Mouse (Mus musculus): ENCODE measurements at regions not wholly inside any gene's neighbourhood (a gene's known extent, or its start where the extent isn't known, plus 50 kb on each side); places are given as distances from the start of the nearest gene placed in this dataset.

DNA sequence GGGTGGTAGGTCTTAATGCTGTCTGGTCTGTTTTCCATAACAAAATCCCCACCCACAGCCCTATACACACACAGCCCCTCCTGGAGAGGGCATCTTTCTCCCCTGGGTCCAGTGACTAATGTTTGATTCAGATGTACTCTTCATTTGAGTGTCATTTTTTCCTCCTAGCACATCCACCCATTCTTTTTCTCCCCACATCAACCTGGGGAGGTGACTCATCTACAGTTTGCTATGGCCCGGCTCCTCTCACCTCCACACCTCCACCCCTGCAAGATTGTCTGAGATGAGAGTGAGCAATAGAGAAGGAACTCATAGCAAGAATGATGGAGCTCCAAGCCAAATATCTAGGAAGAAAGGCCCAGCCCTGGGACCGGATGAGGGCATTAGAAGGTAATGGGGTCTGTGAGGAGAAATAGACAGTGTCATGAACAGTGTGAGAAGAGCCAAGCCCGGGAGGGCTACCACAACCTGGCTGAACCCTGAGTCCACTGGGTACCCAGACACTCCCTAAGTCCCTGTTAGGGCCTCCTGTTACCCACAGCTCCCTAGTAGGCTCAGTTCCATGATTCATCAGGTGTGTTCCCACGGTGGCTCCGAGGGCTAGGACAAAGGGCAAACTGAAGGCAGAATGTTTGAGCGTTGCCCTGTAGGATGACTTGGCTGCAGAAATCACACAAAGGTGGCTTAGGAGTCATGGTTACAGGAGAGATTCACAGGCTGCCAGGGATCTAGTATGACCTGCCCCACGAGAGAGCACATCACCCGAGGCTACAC, 479.6 kb upstream of the Gm10131 start:
- Histone ChIP-seq H3K9me3 (ENCODE audit: control insufficient read depth, low read length) (no peaks in the 10 kb centered on the region), H3K4me2 (ENCODE audit: low read length) (no peak overlapping the region), H3K4me1 (ENCODE audit: control insufficient read depth in 2 of 2, insufficient read depth in 2 of 2, low read length in 2 of 2) (no peaks in the 10 kb centered on the region), H3K9ac (ENCODE audit: low read length) (no peak overlapping the region), H3K36me3 (ENCODE audit: control insufficient read depth, insufficient read depth, low read length) (no peaks in the 10 kb centered on the region), H3K27me3 (ENCODE audit: control insufficient read depth, insufficient read depth, low read length) (no peaks in the 10 kb centered on the region), H3K4me3 (ENCODE audit: control insufficient read depth in 1 of 2, insufficient read depth in 1 of 2, low read depth in 1 of 2, low read length in 2 of 2) (no peak overlapping the region), H3K27ac (replicated peaks in 1 of 2; ENCODE audit: control insufficient read depth in 1 of 2, insufficient read depth in 1 of 2, low read depth in 2 of 2, low read length in 2 of 2) (no peak overlapping the region)
- ATAC-seq (ENCODE audit: insufficient number of reproducible peaks, insufficient read depth, low FRiP score, low read depth): no peak
- 86% methylated on average over 8 of the region's 8 CpGs for WGBS

DNA sequence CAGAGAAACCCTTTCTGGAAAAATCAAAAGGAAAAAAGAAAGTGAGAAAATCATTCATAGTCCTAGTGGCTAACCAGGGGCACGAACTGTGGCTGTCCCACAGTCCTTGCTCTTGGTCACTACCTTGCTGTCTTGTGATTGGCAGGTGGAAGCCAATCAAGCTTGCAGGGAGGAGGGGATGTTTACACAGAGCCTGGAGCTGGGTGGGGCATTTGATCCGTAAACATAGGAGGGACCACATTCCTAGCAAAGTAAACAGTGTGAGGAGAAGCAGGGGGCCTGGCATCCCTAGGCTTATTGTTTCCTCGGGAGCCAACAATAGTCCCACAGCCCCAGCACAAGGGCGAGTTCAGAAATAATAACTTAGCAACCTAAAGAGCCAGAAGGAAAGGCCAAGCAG, 466.5 kb upstream of the Gm10131 start:
- 35% methylated on average over 4 of the region's 4 CpGs for WGBS

DNA sequence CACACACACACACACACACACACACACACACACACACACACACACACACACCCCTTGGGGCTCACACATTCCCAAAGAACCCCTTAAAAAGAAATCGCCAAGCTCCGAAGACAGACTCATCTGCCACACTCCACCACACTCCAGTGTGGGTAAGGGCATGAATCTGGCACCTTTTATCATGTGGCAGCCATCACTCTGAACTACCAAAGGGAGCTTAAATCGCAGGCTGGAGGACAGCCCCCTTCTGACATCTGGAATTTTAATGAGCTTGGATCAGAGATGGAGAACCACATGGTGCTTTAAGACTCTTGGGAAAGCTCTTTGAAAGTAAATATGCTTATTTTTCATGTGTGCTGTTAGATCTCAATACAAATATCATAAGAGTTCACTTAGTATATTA, 462.5 kb upstream of the Gm10131 start:
- no peak for ATAC-seq (ENCODE audit: insufficient number of reproducible peaks, insufficient read depth, low FRiP score, low read depth)
- no peaks in the 10 kb centered on the region for H3K27me3 ChIP-seq (ENCODE audit: control insufficient read depth, insufficient read depth, low read length)
- no peak overlapping the region for H3K4me2 ChIP-seq (ENCODE audit: low read length)
- no peaks in the 10 kb centered on the region for H3K4me1 ChIP-seq (ENCODE audit: control insufficient read depth in 2 of 2, insufficient read depth in 2 of 2, low read length in 2 of 2)
- 0 out of 2 replicates have a peak, but pooled peaks cover 4% of the 10 kb centered on the region for H3K9me3 ChIP-seq (ENCODE audit: control insufficient read depth, low read length)
- no peak overlapping the region for H3K27ac ChIP-seq (replicated peaks in 1 of 2; ENCODE audit: control insufficient read depth in 1 of 2, insufficient read depth in 1 of 2, low read depth in 2 of 2, low read length in 2 of 2)
- no peak overlapping the region for H3K4me3 ChIP-seq (ENCODE audit: control insufficient read depth in 1 of 2, insufficient read depth in 1 of 2, low read depth in 1 of 2, low read length in 2 of 2)
- H3K9ac ChIP-seq (ENCODE audit: low read length): no peak overlapping the region
- WGBS: 76% methylated on average over 3 of the region's 3 CpGs
- H3K36me3 ChIP-seq (ENCODE audit: control insufficient read depth, insufficient read depth, low read length): no peaks in the 10 kb centered on the region

More for the DNA sequence above, 466.5 kb upstream of the Gm10131 start:
- Histone ChIP-seq H3K9me3 (ENCODE audit: control insufficient read depth, low read length) (no peaks in the 10 kb centered on the region), H3K9ac (ENCODE audit: low read length) (no peak overlapping the region), H3K27me3 (ENCODE audit: control insufficient read depth, insufficient read depth, low read length) (no peaks in the 10 kb centered on the region), H3K4me2 (ENCODE audit: low read length) (no peak overlapping the region), H3K36me3 (ENCODE audit: control insufficient read depth, insufficient read depth, low read length) (no peaks in the 10 kb centered on the region), H3K27ac (replicated peaks in 1 of 2; ENCODE audit: control insufficient read depth in 1 of 2, insufficient read depth in 1 of 2, low read depth in 2 of 2, low read length in 2 of 2) (no peak overlapping the region), H3K4me1 (ENCODE audit: control insufficient read depth in 2 of 2, insufficient read depth in 2 of 2, low read length in 2 of 2) (no peaks in the 10 kb centered on the region), H3K4me3 (ENCODE audit: control insufficient read depth in 1 of 2, insufficient read depth in 1 of 2, low read depth in 1 of 2, low read length in 2 of 2) (no peak overlapping the region)
- no peak for ATAC-seq (ENCODE audit: insufficient number of reproducible peaks, insufficient read depth, low FRiP score, low read depth)

DNA sequence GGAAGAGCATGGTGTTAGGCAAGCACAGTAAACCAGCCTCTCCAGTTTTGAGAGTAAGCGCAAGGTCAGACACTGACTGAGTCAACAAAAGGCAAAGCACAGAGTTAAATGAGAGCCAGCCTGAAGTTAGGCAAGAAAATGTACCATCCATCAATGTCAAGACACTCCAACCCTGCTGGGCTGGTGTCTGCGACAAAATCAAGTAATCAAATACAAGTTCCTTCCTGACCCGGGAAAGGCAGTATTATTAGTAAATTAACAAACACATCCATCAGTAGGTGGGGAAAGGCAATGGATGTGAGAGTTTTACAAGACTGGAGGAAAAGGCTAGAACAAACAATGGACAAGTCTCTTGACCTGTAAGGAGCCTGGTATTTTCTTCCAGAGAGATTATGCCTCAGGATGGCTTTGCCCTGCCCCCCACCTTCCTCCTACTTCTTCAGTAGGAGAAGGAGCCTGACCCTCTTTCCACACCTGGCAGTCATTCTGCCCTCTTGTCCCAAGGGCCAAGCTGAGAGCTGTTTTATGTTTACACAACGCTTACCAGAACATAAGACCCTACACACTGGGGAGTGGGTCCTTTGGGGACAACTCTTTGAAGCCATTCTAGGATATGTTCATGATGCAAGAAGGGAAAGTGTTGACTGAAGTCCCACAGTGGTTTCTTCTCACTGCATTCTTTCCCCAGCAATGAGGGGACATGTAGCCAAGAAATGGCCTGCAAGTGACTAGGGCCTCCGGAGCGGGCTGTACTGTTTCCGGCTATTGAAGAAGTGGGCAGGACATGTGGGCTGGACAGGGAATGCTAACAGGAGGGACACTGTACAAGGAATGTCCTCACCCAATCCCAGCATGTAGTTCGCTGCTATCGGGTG, 461.7 kb upstream of the Gm10131 start:
- no peaks in the 10 kb centered on the region for H3K36me3 ChIP-seq (ENCODE audit: control insufficient read depth, insufficient read depth, low read length)
- no peak overlapping the region for H3K4me2 ChIP-seq (ENCODE audit: low read length)
- H3K4me3 ChIP-seq (ENCODE audit: control insufficient read depth in 1 of 2, insufficient read depth in 1 of 2, low read depth in 1 of 2, low read length in 2 of 2): no peak overlapping the region
- H3K27ac ChIP-seq (replicated peaks in 1 of 2; ENCODE audit: control insufficient read depth in 1 of 2, insufficient read depth in 1 of 2, low read depth in 2 of 2, low read length in 2 of 2): no peak overlapping the region
- 51% methylated on average over 9 of the region's 9 CpGs for WGBS
- no peak for ATAC-seq (ENCODE audit: insufficient number of reproducible peaks, insufficient read depth, low FRiP score, low read depth)
- H3K9me3 ChIP-seq (ENCODE audit: control insufficient read depth, low read length): 0 out of 2 replicates have a peak, but pooled peaks cover 4% of the 10 kb centered on the region
- H3K4me1 ChIP-seq (ENCODE audit: control insufficient read depth in 2 of 2, insufficient read depth in 2 of 2, low read length in 2 of 2): no peaks in the 10 kb centered on the region
- no peaks in the 10 kb centered on the region for H3K27me3 ChIP-seq (ENCODE audit: control insufficient read depth, insufficient read depth, low read length)
- no peak overlapping the region for H3K9ac ChIP-seq (ENCODE audit: low read length)

DNA sequence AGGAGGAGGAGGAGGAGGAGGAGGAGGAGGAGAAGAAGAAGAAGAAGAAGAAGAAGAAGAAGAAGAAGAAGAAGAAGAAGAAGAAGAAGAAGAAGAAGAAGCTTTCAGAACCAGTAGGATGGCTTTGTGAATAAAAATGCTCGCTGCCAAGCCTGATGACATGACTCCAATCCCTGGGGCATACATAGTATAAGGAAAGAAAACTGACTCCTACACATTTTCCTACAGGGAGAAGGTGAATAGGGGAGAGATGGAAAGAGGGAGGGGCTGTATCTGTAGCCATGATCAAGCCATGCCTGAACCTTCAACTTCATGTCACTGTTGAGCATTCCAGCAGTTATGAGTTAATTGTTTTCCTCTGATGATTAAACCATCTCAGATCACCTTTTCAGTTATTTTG, 460.2 kb upstream of the Gm10131 start:
- ATAC-seq (ENCODE audit: insufficient number of reproducible peaks, insufficient read depth, low FRiP score, low read depth): no peak
- Histone ChIP-seq H3K36me3 (ENCODE audit: control insufficient read depth, insufficient read depth, low read length) (no peaks in the 10 kb centered on the region), H3K4me3 (ENCODE audit: control insufficient read depth in 1 of 2, insufficient read depth in 1 of 2, low read depth in 1 of 2, low read length in 2 of 2) (no peak overlapping the region), H3K9me3 (ENCODE audit: control insufficient read depth, low read length) (0 out of 2 replicates have a peak, but pooled peaks cover 4% of the 10 kb centered on the region), H3K27ac (replicated peaks in 1 of 2; ENCODE audit: control insufficient read depth in 1 of 2, insufficient read depth in 1 of 2, low read depth in 2 of 2, low read length in 2 of 2) (no peak overlapping the region), H3K27me3 (ENCODE audit: control insufficient read depth, insufficient read depth, low read length) (no peaks in the 10 kb centered on the region), H3K4me2 (ENCODE audit: low read length) (no peak overlapping the region), H3K9ac (ENCODE audit: low read length) (no peak overlapping the region), H3K4me1 (ENCODE audit: control insufficient read depth in 2 of 2, insufficient read depth in 2 of 2, low read length in 2 of 2) (no peaks in the 10 kb centered on the region)
- 88% methylated on average over 1 of the region's 1 CpGs for WGBS

DNA sequence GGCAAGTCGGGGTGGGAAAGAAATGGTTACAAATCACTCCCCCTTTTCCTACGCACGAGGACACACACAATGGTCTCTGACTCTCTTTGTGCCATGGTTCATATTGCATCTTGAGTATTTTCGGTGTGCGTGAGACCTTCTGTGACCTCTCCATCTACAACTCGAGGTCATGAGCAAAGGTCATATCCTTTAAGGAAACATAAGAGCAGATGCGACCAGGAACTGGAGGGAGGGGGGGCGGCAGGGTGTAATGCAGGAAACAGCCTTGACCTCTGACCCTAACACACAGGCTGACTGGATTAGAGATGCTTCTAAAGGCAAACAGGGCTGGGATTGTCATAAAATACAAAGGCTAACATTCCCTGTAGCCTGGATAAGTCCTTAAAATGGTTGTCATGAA, 450.7 kb upstream of the Gm10131 start:
- 63% methylated on average over 8 of the region's 8 CpGs for WGBS
- no peaks in the 10 kb centered on the region for H3K27me3 ChIP-seq (ENCODE audit: control insufficient read depth, insufficient read depth, low read length)
- ATAC-seq (ENCODE audit: insufficient number of reproducible peaks, insufficient read depth, low FRiP score, low read depth): no peak
- H3K36me3 ChIP-seq (ENCODE audit: control insufficient read depth, insufficient read depth, low read length): no peaks in the 10 kb centered on the region
- H3K9me3 ChIP-seq (ENCODE audit: control insufficient read depth, low read length): no peaks in the 10 kb centered on the region
- no peak overlapping the region for H3K4me3 ChIP-seq (ENCODE audit: control insufficient read depth in 1 of 2, insufficient read depth in 1 of 2, low read depth in 1 of 2, low read length in 2 of 2)
- no peaks in the 10 kb centered on the region for H3K4me1 ChIP-seq (ENCODE audit: control insufficient read depth in 2 of 2, insufficient read depth in 2 of 2, low read length in 2 of 2)
- no peak overlapping the region for H3K9ac ChIP-seq (ENCODE audit: low read length)
- no peak overlapping the region for H3K4me2 ChIP-seq (ENCODE audit: low read length)
- no peak overlapping the region for H3K27ac ChIP-seq (replicated peaks in 1 of 2; ENCODE audit: control insufficient read depth in 1 of 2, insufficient read depth in 1 of 2, low read depth in 2 of 2, low read length in 2 of 2)

DNA sequence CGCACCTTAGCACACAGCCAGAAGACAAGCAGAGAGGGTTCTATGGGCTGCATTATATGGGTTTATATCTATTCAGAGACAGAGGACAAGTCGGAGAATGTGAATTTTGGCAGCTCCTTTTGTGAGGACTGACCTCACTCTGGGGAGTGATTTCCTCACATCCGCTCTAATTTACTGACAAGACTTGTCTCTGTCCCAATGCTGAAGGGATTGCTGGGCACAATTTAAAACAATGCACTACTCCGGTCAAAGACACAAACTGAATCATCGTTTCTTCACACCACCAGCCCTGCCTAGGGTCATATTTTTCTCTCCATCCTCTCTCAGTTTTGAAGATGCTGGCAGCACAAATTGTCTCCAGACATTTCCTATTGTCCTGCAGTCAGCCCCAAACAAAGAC, 438.2 kb upstream of the Gm10131 start:
- Histone ChIP-seq H3K9me3 (ENCODE audit: control insufficient read depth, low read length) (no peaks in the 10 kb centered on the region), H3K36me3 (ENCODE audit: control insufficient read depth, insufficient read depth, low read length) (no peaks in the 10 kb centered on the region), H3K4me1 (ENCODE audit: control insufficient read depth in 2 of 2, insufficient read depth in 2 of 2, low read length in 2 of 2) (no peaks in the 10 kb centered on the region), H3K4me2 (ENCODE audit: low read length) (no peak overlapping the region), H3K27me3 (ENCODE audit: control insufficient read depth, insufficient read depth, low read length) (no peaks in the 10 kb centered on the region), H3K9ac (ENCODE audit: low read length) (no peak overlapping the region), H3K27ac (replicated peaks in 1 of 2; ENCODE audit: control insufficient read depth in 1 of 2, insufficient read depth in 1 of 2, low read depth in 2 of 2, low read length in 2 of 2) (no peak overlapping the region), H3K4me3 (ENCODE audit: control insufficient read depth in 1 of 2, insufficient read depth in 1 of 2, low read depth in 1 of 2, low read length in 2 of 2) (no peak overlapping the region)
- no peak for ATAC-seq (ENCODE audit: insufficient number of reproducible peaks, insufficient read depth, low FRiP score, low read depth)
- 70% methylated on average over 5 of the region's 5 CpGs for WGBS

All from heart, embryonic 14.5 days (tissue).